Mouse (Mus musculus) kidney, embryonic 15.5 days (tissue): ENCODE measurements around the gene Tor2a. TPM values are rescaled to one million over a fixed set of nuclear protein-coding genes. Genes with fewer than 3 reads are reported as not detected.

ENCODE experiments used
- ATAC-seq: fragments of 200-750 bp; cut with Nextera tagmentation; replicated peaks from 2 replicates; pipeline ENCODE4 v1.8.0; 2017; ENCODE audit warnings: moderate TSS enrichment; ENCODE audit not compliant: low FRiP score
- H3K27ac ChIP-seq: fragments of 300-500 bp; sonication (generic); 2 replicates; pipeline ENCODE4 v1.5.1; 2015; ENCODE audit warnings: mild to moderate bottlenecking, inconsistent platforms
- H3K27me3 ChIP-seq: fragments of 300-500 bp; sonication (generic); 2 replicates; pipeline ENCODE4 v1.6.1; 2015; ENCODE audit warnings: inconsistent platforms
- H3K36me3 ChIP-seq: fragments of 300-500 bp; sonication (generic); 2 replicates; pipeline ENCODE4 v1.6.1; 2015; ENCODE audit warnings: inconsistent platforms
- H3K4me1 ChIP-seq: fragments of 300-500 bp; sonication (generic); 2 replicates; pipeline ENCODE4 v1.6.1; 2015; ENCODE audit warnings: inconsistent platforms
- H3K4me2 ChIP-seq: fragments of 300-500 bp; sonication (generic); 2 replicates; pipeline ENCODE4 v1.6.1; 2015; ENCODE audit warnings: moderate library complexity, mild to moderate bottlenecking, inconsistent platforms
- H3K4me3 ChIP-seq: fragments of 300-500 bp; sonication (generic); replicated peaks from 2 replicates; pipeline ENCODE4 v1.5.1; 2015; ENCODE audit warnings: mild to moderate bottlenecking, inconsistent platforms
- H3K9ac ChIP-seq: fragments of 300-500 bp; sonication (generic); 2 replicates; pipeline ENCODE4 v1.6.1; 2015; ENCODE audit warnings: mild to moderate bottlenecking, inconsistent platforms
- H3K9me3 ChIP-seq: fragments of 300-500 bp; sonication (generic); replicated peaks from 2 replicates; pipeline ENCODE4 v1.6.1; 2016; ENCODE audit warnings: inconsistent platforms
- WGBS: fragments of 180-500 bp; shearing (Covaris S2); methylation state at CpG from one replicate; pipeline ENCODE4 v1.1.7; 2015; ENCODE audit warnings: mixed read lengths; 5-methylcytosine and 5-hydroxymethylcytosine counted together
- polyA plus RNA-seq: library from polyadenylated mRNA; unstranded; fragments of >200 nt; fragmentation: Nextera tagmentation; extraction: Ambion mirVana; gene quantifications from 2 replicates; pipeline ENCODE4 v1.2.1, GENCODE M21; 2015

Tor2a gene
- polyA plus RNA-seq, 1 experiment from 2014 or later, result 70.5 TPM

DNA sequence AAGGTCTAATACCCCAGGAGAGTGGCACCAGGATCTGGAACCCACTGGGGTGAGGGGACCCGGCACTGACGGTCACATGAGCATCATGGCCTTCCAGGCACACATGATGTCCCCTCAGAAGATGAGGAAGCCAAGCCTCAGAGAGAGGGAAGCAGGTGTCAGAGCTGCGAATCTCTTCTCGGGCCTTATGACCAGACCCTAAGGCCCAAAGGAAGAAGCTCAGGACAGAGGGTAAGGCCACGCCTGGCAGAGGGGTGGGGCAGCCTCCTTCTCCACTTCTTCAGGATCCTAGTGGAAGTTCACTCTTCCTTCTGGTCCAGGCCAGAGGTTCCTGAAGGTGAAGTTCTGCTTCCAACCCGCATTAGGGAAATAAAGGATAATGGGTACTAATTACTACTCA lies 24.3 kb upstream of the Tor2a start:
- H3K27me3 ChIP-seq, result no peaks in the 10 kb centered on the region
- no peaks in the 10 kb centered on the region for H3K36me3 ChIP-seq
- no peak overlapping the region for H3K4me2 ChIP-seq
- H3K9ac ChIP-seq, result no peak overlapping the region
- H3K4me3 ChIP-seq, result no peak overlapping the region
- 71% methylated on average over 6 of the region's 6 CpGs for WGBS
- no peaks in the 10 kb centered on the region for H3K9me3 ChIP-seq
- no peak for ATAC-seq
- no peak overlapping the region for H3K27ac ChIP-seq
- peaks cover 69% of the 10 kb centered on the region for H3K4me1 ChIP-seq

DNA sequence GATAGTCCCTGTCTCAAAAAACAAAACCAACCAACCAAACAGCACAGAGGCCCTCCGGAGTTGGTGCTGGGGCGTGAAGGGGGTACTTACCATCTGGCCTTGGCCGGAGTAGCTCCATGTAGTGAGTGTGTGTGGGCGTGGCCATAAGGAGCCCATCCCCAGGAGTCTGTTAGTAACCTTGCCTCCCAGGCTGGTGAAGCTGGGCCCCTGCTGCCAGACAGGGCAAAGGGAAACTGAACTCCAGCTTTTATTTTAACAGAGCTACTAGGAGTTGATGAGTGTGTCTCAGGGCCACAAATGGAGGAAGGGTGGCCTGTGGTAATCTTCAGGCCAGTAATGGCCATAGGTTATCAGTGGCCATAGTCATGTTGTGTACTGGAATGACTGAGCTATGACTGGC lies 22.6 kb upstream of the Tor2a start:
- Histone ChIP-seq H3K36me3 (no peaks in the 10 kb centered on the region), H3K27ac (peak overlapping the region; percentile 78), H3K4me1 (peaks cover 56% of the 10 kb centered on the region), H3K27me3 (no peaks in the 10 kb centered on the region; the same call in 1 of the 2 replicates), H3K9ac (no peak overlapping the region), H3K4me3 (no peak overlapping the region; the same call in 1 of the 2 replicates), H3K9me3 (no peaks in the 10 kb centered on the region), H3K4me2 (peak overlapping the region; percentile 13)
- ATAC-seq, result peak; percentile 55; the same call in 1 of the 2 replicates
- WGBS, result 37% methylated on average over 4 of the region's 4 CpGs

DNA sequence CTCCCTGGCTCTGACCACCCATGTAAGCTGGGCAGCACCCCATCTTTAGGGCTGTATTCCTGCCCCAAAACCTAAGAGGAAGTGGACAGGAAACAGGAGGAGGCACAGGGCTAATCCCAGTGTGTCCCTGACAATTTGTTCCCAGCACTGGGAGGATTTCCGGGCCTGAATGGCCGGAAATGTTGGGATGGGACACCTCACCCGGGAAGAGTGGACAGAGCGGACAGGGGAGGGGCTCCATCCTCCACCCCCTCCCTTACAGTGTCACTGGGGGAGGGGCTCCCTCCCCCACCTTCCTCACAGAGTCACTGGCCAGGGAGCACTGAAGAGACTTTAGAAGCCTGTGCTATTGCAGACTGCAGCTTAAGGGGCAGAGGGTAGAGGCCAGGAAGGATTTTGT lies 22.1 kb upstream of the Tor2a start:
- H3K9ac ChIP-seq, result no peak overlapping the region
- ATAC-seq, result 0 out of 2 replicates have a peak, but pooled peaks have one; percentile 13

DNA sequence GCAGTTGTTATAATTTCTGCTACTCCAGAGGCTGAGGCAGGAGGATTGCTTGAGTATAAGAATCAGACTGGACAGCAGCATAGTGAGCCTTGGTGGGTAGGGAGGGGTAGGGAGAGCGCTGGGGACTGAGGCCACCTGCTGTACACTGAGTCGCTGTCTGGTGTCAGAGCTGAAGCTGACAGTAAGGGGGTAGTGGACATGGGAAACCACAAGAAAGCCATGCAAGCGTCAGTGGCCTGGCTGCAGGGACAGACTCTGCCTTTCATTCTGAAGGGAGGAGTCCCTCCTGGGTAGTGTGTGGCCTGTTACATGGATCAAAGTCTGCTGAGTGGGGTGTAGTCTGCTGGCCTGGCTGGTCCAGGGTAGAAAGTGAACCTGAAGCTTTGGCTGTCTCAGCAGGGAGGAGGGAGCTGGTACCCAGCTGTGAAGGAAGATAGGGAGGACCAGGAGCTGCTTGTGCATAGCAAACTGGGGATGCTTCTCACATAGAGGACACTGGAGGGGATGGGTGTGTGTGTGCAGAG lies 20.7 kb upstream of the Tor2a start:
- Histone ChIP-seq H3K36me3 (no peaks in the 10 kb centered on the region), H3K27ac (no peak overlapping the region), H3K4me3 (no peak overlapping the region), H3K27me3 (peaks cover 18% of the 10 kb centered on the region), H3K9me3 (no peaks in the 10 kb centered on the region), H3K4me2 (no peak overlapping the region), H3K4me1 (peaks cover 46% of the 10 kb centered on the region), H3K9ac (no peak overlapping the region)
- ATAC-seq, result no peak
- 59% methylated on average over 3 of the region's 3 CpGs for WGBS

More for the DNA sequence above, 22.1 kb upstream of the Tor2a start:
- H3K27me3 ChIP-seq, result peaks cover 4% of the 10 kb centered on the region
- peaks cover 52% of the 10 kb centered on the region for H3K4me1 ChIP-seq
- no peaks in the 10 kb centered on the region for H3K9me3 ChIP-seq
- no peaks in the 10 kb centered on the region for H3K36me3 ChIP-seq
- peak overlapping the region; percentile 78 for H3K27ac ChIP-seq
- H3K4me2 ChIP-seq, result peak overlapping the region; percentile 13
- H3K4me3 ChIP-seq, result no peak overlapping the region; the same call in 1 of the 2 replicates
- 42% methylated on average over 4 of the region's 4 CpGs for WGBS

DNA sequence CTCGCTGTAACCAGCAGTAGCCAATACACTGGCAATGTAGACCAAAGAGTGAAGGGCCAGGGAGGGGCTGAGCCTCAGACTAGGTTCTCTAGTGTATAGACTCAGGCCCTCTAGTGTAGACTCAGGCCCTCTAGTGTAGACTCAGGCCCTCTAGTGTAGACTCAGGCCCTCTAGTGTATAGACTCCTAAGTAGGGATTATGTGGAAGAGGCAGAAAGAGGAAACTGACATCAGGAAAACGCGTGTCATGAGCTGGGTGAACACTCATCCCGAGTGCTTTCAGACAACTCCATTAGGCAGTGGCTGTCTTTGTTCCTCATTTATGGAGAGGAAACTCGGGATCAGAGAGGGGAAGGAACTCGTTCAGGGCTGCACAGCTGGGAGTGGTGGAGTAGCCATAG lies 20.0 kb upstream of the Tor2a start:
- Histone ChIP-seq H3K9ac (no peak overlapping the region), H3K27me3 (peaks cover 25% of the 10 kb centered on the region), H3K36me3 (no peaks in the 10 kb centered on the region), H3K9me3 (no peaks in the 10 kb centered on the region), H3K27ac (no peak overlapping the region), H3K4me3 (no peak overlapping the region), H3K4me2 (no peak overlapping the region), H3K4me1 (peaks cover 46% of the 10 kb centered on the region)
- no peak for ATAC-seq
- WGBS, result 66% methylated on average over 6 of the region's 6 CpGs

DNA sequence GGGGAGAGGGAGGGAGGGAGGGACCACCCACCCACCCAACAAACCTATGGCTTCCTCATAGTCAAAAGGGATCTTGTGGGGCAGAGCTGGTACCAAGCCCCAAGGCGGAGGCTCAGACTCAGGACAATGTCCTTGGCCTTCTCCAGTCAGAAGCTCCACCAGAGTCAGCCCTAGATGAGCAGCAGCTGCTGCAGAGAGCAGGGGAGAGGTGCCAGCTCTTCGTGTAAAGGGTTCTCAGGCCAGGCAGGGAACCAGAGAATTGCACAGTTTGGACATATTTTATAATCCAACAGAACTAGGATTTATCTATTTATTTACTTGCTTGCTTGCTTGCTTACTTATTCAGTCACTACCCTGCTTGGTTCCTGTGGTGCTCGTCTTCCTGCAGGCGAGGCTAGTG lies 17.7 kb upstream of the Tor2a start:
- WGBS, result 73% methylated on average over 4 of the region's 4 CpGs

DNA sequence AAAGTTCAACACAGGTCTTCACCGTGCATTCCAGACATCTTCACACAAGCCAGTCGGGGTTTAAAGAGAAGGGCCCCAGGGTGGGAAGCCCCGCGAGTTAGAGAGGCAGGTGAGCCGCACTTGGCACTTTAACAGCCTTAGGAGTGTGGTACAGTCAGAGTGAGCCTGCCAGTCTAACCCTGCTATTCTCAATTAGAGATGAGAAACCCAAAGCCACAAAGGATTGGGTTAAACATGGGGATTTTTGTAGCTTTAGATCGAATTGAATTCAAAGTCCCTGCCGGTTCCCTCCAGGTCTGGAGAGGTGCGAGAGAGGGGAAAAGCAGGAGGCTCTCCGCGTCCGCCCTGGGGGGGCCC lies 16.1 kb upstream of the Tor2a start, which contains the start of gene 6330409D20Rik:
Gene 6330409D20Rik (minus strand): TSS at position 101 of the 357 bp plus-strand sequence.
- no peak within 1 kb of the TSS for H3K27ac ChIP-seq
- peak within 1 kb of the TSS; percentile 92 for H3K4me2 ChIP-seq
- H3K36me3 ChIP-seq, result peaks cover 12% of the 10 kb centered on the region
- H3K4me1 ChIP-seq, result peaks cover 21% of the 10 kb centered on the region
- no peaks in the 10 kb centered on the region for H3K9me3 ChIP-seq
- WGBS, result 7% methylated on average over 11 of the region's 11 CpGs
- ATAC-seq, result no peak
- peaks cover 37% of the 10 kb centered on the region for H3K27me3 ChIP-seq
- H3K4me3 ChIP-seq, result peak within 1 kb of the TSS; percentile 51
- H3K9ac ChIP-seq, result peak within 1 kb of the TSS; percentile 30; the same call in 1 of the 2 replicates

More for the DNA sequence above, 17.7 kb upstream of the Tor2a start:
- Histone ChIP-seq H3K4me1 (peaks cover 37% of the 10 kb centered on the region), H3K4me3 (no peak overlapping the region), H3K27me3 (peaks cover 37% of the 10 kb centered on the region), H3K9me3 (no peaks in the 10 kb centered on the region), H3K36me3 (no peaks in the 10 kb centered on the region), H3K27ac (no peak overlapping the region), H3K4me2 (no peak overlapping the region), H3K9ac (no peak overlapping the region)
- ATAC-seq, result no peak

DNA sequence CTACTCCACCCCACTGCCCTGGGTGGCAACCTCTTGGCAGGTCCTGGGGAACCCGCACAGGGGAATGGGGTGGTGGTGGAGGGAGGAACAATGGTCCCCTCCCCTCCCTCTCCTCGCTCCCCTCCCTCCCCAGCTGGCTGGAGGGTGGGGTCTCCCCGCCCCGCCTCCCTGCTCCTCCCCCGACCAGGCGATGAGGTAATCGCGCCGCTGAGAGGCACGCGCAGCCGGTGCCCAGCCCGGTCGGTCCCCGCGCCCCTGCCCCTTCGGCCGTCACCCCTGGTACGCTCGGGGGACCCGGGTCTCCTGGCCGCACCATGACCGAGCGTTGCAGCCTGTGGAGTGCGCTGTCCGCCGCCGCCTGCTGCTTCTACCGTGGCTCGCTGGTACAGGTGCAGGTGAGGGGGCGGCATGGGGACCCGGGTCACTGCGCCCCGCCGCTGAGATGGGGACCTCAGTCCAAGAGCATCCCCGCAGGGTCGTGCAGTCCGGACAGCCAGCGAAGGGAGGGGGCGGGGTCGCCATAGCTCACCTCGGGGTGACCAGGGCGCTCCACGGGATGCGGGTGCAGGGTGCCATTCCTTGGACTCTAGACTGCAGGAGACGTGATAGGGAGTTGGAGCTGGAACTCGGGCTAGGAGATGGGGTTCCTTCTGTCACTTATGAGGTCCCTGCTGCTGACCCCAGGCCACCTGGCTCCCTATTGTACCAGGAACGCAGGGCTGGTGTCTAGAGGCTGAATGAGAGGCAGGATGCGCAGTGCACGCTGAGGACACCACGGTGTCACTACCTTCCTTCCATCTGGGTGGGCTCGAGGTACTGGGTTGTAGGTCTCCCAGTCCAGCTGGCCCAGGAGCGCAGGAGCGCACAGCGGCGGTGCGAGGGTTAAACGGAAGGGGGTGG lies 15.5 kb upstream of the Tor2a start:
- peaks cover 37% of the 10 kb centered on the region for H3K27me3 ChIP-seq
- WGBS, result 4% methylated on average over 56 of the region's 58 CpGs
- H3K4me3 ChIP-seq, result peak overlapping the region; percentile 51
- H3K4me2 ChIP-seq, result peak overlapping the region; percentile 92
- H3K9ac ChIP-seq, result peak overlapping the region; percentile 30; the same call in 1 of the 2 replicates
- peaks cover 19% of the 10 kb centered on the region for H3K36me3 ChIP-seq
- peak; percentile 40; the same call in 1 of the 2 replicates for ATAC-seq
- H3K4me1 ChIP-seq, result peaks cover 17% of the 10 kb centered on the region
- no peak overlapping the region; the same call in 1 of the 2 replicates for H3K27ac ChIP-seq
- H3K9me3 ChIP-seq, result no peaks in the 10 kb centered on the region

DNA sequence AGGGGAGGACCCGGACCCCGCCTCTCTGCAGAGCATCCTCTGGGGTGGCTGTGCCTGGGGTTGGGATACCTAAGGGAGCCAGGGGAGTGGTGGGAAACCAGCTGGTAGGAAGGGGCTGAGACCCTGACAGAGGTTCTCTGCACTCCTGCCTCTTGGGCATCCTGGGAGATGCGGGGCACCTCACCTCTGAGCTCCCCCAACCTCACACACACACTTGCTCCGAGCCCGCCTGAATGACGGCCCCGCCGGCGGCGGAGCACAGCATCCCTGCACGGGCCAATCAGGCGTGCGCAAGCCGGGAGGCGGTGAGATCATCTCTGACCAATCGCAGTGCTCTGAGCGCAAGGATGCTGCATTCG lies 14.9 kb upstream of the Tor2a start:
- no peak overlapping the region; the same call in 1 of the 2 replicates for H3K27ac ChIP-seq
- WGBS, result 12% methylated on average over 18 of the region's 18 CpGs
- H3K4me3 ChIP-seq, result peak overlapping the region; percentile 51
- H3K36me3 ChIP-seq, result peaks cover 25% of the 10 kb centered on the region
- peak; percentile 46; the same call in 1 of the 2 replicates for ATAC-seq
- H3K4me1 ChIP-seq, result peaks cover 17% of the 10 kb centered on the region
- H3K9ac ChIP-seq, result no peak overlapping the region
- H3K4me2 ChIP-seq, result peak overlapping the region; percentile 92
- peaks cover 37% of the 10 kb centered on the region for H3K27me3 ChIP-seq
- H3K9me3 ChIP-seq, result no peaks in the 10 kb centered on the region

DNA sequence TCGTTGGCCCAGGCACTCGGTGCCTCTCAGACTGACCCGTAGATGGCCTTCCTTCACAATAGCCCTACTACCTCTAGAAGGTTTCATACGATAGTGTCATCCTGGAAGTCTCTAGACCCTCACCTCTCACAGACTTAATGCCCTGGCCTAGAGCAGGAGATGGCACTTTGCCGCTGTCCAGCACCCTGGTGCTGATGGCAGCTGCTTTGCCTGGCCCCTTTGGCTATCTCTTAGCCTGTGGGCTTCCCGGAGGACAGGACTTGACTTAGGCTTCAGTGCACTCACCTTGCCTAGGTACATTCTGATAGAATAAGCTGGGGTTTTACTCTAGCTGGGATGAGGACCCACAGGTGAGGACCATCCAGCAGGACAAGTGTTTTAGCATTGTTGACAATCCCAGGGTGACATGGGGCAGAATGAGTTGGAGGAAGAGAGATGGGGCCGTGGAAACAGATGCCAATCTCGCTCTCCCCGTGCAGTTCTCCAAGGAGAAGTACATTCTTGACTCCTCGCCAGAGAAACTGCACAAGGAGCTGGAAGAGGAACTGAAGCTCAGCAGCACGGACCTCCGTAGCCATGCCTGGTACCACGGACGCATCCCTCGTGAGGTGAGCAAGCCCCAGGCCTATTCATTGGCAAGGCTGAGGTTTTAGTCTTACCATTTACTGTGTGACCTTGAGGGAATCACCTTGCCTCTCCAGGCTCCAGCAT lies 12.6 kb upstream of the Tor2a start:
- Histone ChIP-seq H3K36me3 (peaks cover 44% of the 10 kb centered on the region), H3K4me3 (no peak overlapping the region), H3K27ac (no peak overlapping the region), H3K9me3 (no peaks in the 10 kb centered on the region), H3K27me3 (peaks cover 37% of the 10 kb centered on the region), H3K4me2 (no peak overlapping the region), H3K4me1 (peaks cover 17% of the 10 kb centered on the region), H3K9ac (no peak overlapping the region)
- WGBS, result 74% methylated on average over 15 of the region's 15 CpGs
- ATAC-seq, result no peak

DNA sequence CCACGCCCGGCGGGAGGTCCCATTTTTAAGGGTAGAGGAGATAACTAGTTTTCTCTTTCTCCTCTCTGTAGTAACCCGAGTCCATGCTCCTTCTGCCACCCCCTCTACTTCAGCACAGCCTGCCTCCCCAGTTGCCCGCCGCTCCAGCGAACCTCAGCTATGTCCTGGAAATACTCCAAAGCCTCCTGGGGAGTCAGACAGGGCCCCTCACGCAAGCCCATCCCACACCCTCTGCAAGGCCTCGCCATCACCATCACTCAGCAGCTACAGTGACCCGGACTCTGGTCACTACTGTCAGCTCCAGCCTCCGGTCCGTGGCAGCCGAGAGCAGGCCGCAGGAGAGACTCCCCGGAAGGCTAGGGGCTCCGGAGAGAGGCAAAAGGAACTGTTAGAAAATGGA lies 8.0 kb upstream of the Tor2a start:
- Histone ChIP-seq H3K36me3 (peaks cover 70% of the 10 kb centered on the region), H3K4me2 (no peak overlapping the region), H3K9me3 (no peaks in the 10 kb centered on the region), H3K9ac (no peak overlapping the region), H3K27ac (no peak overlapping the region), H3K4me1 (peaks cover 21% of the 10 kb centered on the region), H3K27me3 (no peaks in the 10 kb centered on the region), H3K4me3 (no peak overlapping the region)
- WGBS, result 79% methylated on average over 16 of the region's 16 CpGs
- no peak for ATAC-seq

DNA sequence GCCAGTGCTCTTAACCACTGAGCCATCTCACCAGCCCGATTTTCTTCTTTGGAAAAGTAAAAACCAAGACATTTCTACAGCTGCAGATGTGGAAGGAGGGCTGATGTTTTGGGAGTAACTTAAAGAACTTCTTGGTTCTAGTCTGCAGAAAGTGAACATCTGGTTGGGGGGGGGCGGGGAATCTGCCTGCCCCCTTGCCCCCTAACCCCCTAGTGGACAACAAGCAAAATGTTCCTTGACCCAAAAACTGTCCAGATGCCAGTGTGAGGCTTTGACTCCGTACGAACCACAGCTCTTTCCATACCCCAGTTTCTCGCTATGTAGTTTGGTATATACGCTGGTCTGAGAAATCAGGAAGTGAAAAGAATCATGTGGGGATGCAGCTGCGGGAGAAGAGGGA lies 6.8 kb upstream of the Tor2a start:
- H3K27me3 ChIP-seq, result no peaks in the 10 kb centered on the region
- no peak overlapping the region for H3K4me2 ChIP-seq
- H3K27ac ChIP-seq, result no peak overlapping the region
- peaks cover 73% of the 10 kb centered on the region for H3K36me3 ChIP-seq
- H3K4me3 ChIP-seq, result no peak overlapping the region
- WGBS, result 76% methylated on average over 7 of the region's 7 CpGs
- ATAC-seq, result no peak
- no peak overlapping the region for H3K9ac ChIP-seq
- peaks cover 21% of the 10 kb centered on the region for H3K4me1 ChIP-seq
- H3K9me3 ChIP-seq, result no peaks in the 10 kb centered on the region
